Mouse (Mus musculus) small intestine, adult 10 weeks (tissue): Measurements from ENCODE around the gene Ccdc173. TPM values are rescaled to one million over a fixed set of nuclear protein-coding genes. Genes with fewer than 3 reads are reported as not detected.

Experiments
- polyA plus RNA-seq: library from polyadenylated mRNA; stranded (reverse); fragments of 350-450 nt; fragmentation: Illumina TruSeq; extraction: RNeasy Lipid Tissue Mini Kit (QIAGEN cat#74804); gene quantifications from one replicate; pipeline ENCODE4 v1.2.3, GENCODE M21; 2014; ENCODE audit warnings: low replicate concordance

Gene Ccdc173
- polyA plus RNA-seq, result 1.0 TPM

DNA sequence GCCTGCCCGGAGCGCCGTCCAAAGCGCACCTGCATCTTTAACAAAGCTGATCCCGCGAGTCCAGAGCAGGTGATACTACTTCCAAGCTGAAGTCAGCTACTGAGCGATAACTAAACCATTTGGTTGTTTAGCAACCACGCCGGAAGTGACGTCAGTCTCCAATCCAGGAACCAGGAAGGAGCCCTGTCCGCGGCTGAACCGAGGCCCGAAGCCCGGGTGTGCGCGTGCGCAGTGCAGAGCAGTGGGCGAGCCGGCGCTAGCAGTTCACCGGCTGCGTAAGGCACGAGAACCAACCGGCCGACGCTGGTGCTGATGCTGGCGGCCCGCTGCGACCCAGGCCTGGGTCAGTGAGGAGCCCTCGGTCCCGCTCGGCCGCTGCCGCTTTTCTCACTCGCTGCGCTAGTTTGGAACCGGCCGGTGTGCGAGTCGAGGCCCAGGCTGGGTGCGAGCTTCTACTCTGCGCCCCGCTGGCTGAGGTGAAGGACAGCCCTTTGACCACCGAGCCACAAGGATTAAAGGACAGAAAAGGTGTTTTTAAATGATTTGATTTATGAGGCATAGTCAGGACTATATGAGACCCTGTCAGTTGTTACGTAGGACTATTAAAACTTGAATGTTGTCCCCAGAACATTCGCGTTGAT lies at the start of gene Ccdc173, which contains the start of gene Phospho2:
TSS of gene Ccdc173 (minus strand) at position 147 of the 641 bp plus-strand sequence.
TSS of gene Phospho2 (plus strand) at position 195 of the 641 bp plus-strand sequence.

DNA sequence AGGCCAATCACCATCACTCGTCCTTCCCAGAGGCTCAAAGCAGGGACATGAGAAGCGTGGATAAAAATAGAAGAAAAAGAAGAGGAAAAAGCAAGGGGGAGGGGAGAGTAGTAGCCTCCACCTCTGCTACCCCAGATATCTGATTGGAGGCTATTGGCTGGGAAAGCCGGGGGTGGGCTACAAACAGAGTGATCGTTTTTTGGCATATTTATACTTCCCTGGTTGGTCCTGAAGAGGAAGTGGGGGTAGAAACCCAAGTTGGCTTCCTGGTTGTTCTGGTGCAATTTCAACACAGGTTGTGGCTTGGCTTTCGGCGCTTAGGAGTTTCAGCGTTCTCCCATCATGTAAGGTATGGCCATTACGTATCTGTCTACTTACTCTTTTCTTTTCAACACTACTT lies 32.3 kb upstream of the Ccdc173 start, which contains the start of gene Klhl23:
TSS of gene Klhl23 (plus strand) at position 234 of the 400 bp plus-strand sequence.

DNA sequence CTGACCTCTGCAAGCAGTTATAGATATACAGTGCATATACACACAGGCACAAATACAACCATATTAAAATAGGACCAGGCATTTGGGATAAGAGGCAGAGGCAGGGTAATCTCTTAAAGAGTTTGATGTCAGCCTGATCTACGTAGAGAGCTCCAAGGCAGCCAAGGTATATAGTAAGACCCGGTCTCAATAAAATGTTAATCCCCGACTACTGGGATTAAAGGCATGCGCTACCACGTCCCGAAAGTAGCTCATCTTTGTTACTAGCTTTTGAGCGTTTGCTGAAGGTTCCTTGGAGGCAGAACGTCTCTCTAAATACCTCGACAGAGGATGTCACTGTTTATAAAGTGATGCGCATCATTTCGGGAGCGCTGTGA lies 67.1 kb downstream of the Ccdc173 start, which contains the start of gene Ppig:
TSS of gene Ppig (plus strand) at position 273 of the 377 bp plus-strand sequence.

DNA sequence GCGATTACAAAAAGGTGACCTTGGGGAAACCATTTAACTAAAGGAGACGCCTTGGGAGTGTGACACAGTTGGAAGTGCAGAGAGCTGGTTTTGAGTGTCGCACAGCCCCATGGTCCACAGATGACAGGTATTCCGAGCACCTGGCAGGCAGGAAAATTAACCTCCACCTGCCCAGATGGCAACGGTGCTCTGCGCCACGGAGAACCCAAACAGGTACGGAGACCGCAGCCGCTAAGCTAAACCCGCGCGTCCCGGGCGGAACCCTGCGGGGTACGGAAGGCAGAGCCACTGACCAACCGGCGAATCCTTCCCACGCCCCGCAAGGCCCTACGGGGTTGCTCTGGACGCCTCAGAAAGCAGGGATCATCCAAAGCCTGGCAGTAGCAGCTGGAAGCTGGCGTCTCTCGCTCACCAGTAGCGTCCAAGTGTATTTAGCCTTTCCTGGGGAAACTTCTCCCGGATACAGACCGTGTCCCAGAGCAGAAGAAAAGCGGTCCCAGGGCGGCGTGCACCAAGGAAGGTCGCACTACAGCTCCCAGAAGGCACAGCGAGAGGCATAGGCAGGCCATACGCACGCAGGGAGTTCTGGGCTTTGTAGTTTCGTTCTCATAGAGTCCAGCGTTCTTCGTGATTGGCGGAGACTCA lies 76.3 kb downstream of the Ccdc173 start, which contains the start of gene Fastkd1:
TSS of gene Fastkd1 (minus strand) at position 536 of the 645 bp plus-strand sequence.

Other genes starting within 250 kb of the Ccdc173 start
- 0.04 TPM for gene Lrp2, start 203.5 kb downstream of the Ccdc173 start, polyA plus RNA-seq
- 12.3 TPM for gene Bbs5, start 142.4 kb downstream of the Ccdc173 start, polyA plus RNA-seq
- not detected for gene Klhl41, start 119.5 kb downstream of the Ccdc173 start, polyA plus RNA-seq
- 26.8 TPM for gene Fastkd1, start 76.1 kb downstream of the Ccdc173 start, polyA plus RNA-seq
- 275 TPM for gene Ppig, start 67.0 kb downstream of the Ccdc173 start, polyA plus RNA-seq
- 104 TPM for gene Phospho2, start within 50 bp of the Ccdc173 start, polyA plus RNA-seq
- gene Klhl23, start 32.4 kb upstream of the Ccdc173 start, polyA plus RNA-seq, result 50.9 TPM
- gene Ssb, start 72.0 kb upstream of the Ccdc173 start, polyA plus RNA-seq, result 619 TPM
- gene Mettl5, start 96.0 kb upstream of the Ccdc173 start, polyA plus RNA-seq, result 62.3 TPM
- 111 TPM for gene Ubr3, start 107.7 kb upstream of the Ccdc173 start, polyA plus RNA-seq
- gene Myo3b, start 249.6 kb upstream of the Ccdc173 start, polyA plus RNA-seq, result 0.07 TPM